Mouse (Mus musculus): ENCODE data around the gene Cpne5. TPM values are rescaled to one million over a fixed set of nuclear protein-coding genes. Genes with fewer than 3 reads are reported as not detected.
A peak's percentile ranks its signal among the peaks of the same experiment; 100 is the strongest.

The Cpne5 gene
- polyA plus RNA-seq, 1 experiment from 2014 or later: 5.5 TPM

DNA sequence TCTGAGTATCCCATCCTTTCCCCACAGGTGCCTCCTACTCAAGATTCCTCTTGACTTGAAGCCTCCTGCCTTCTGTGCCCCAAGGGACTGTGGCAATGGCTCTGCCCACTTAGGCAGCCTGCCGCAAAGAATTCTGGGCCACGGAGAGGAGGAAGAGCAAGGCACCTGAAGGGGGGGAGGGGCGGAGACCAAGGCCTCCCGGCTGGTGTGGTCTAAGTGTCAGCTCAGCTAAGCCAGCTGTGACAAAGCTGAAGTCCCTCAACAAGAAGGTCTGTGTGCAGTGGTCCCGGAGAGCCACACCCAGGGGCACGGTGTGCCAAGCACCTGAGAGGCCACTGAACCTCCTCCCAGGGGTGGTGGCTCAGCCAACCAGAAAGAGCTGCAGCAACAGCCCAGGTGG lies 70.6 kb downstream of the Cpne5 start:
- ATAC-seq (replicated peaks; ENCODE audit: low FRiP score) (no peak), DNase-seq (ENCODE audit: low spot score) (no peak)
- WGBS: 66% methylated on average over 6 of the region's 6 CpGs
- H3K27me3 ChIP-seq (ENCODE audit: control insufficient read depth, insufficient read depth, low read length): no peaks in the 10 kb centered on the region
- H3K27ac ChIP-seq (ENCODE audit: low read depth, low read length): no peak overlapping the region
- H3K9ac ChIP-seq (ENCODE audit: low read length): no peak overlapping the region
- no peaks in the 10 kb centered on the region for H3K9me3 ChIP-seq (ENCODE audit: control insufficient read depth, low read length)
- H3K4me3 ChIP-seq (ENCODE audit: low read depth, low read length): no peak overlapping the region
- no peak overlapping the region for H3K4me2 ChIP-seq (ENCODE audit: low read depth, low read length, severe bottlenecking)
- H3K4me1 ChIP-seq (replicated peaks; ENCODE audit: control insufficient read depth, insufficient read depth, low read length): peaks cover 11% of the 10 kb centered on the region
- H3K36me3 ChIP-seq (ENCODE audit: control insufficient read depth, insufficient read depth, low read length): no peaks in the 10 kb centered on the region

DNA sequence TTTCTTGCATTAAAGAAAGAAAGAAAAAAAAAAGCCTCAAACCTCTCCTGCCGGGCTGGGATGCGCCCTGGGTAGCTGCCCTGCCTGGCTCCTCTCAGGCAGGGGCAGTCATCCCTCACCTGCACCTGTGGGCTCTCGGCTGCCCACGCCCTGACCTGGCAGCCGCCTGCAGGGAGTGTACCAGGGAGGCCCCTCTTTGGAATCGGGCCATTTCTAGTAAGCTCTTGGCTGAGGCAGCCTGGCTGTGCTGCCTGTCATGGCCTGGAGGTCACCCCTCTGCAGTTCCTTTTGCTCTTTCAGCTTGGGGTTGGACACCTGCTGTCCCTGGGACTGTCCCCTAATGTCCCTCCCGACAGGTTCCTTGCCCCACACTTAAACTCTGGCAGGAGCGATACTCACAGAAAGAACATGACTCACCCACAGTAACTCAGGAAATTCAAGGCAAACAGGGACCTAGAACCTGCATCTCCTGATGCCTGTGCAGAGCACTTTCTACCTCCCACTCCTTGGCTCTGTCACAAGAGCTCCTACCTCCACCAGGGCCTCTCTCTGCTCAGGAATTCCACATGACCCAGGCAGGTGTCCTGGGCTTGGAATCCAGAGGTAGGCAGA lies 71.9 kb downstream of the Cpne5 start:
- DNase-seq (ENCODE audit: low spot score) (no peak), ATAC-seq (replicated peaks; ENCODE audit: low FRiP score) (no peak)
- Histone ChIP-seq H3K9ac (ENCODE audit: low read length) (peak overlapping the region; percentile 20; the same call in 1 of the 2 replicates), H3K4me3 (ENCODE audit: low read depth, low read length) (no peak overlapping the region), H3K4me2 (ENCODE audit: low read depth, low read length, severe bottlenecking) (no peak overlapping the region), H3K4me1 (replicated peaks; ENCODE audit: control insufficient read depth, insufficient read depth, low read length) (peaks cover 11% of the 10 kb centered on the region), H3K27me3 (ENCODE audit: control insufficient read depth, insufficient read depth, low read length) (no peaks in the 10 kb centered on the region), H3K36me3 (ENCODE audit: control insufficient read depth, insufficient read depth, low read length) (no peaks in the 10 kb centered on the region), H3K27ac (ENCODE audit: low read depth, low read length) (no peak overlapping the region; the same call in 1 of the 2 replicates), H3K9me3 (ENCODE audit: control insufficient read depth, low read length) (no peaks in the 10 kb centered on the region)
- WGBS: 41% methylated on average over 8 of the region's 8 CpGs

- DNase-seq (ENCODE audit: low spot score) (no peak), ATAC-seq (replicated peaks; ENCODE audit: low FRiP score) (no peak)
- Histone ChIP-seq H3K9me3 (ENCODE audit: control insufficient read depth, low read length) (no peaks in the 10 kb centered on the region), H3K9ac (ENCODE audit: low read length) (no peak overlapping the region), H3K27me3 (ENCODE audit: control insufficient read depth, insufficient read depth, low read length) (no peaks in the 10 kb centered on the region), H3K4me3 (ENCODE audit: low read depth, low read length) (no peak overlapping the region), H3K36me3 (ENCODE audit: control insufficient read depth, insufficient read depth, low read length) (no peaks in the 10 kb centered on the region), H3K4me1 (replicated peaks; ENCODE audit: control insufficient read depth, insufficient read depth, low read length) (peaks cover 11% of the 10 kb centered on the region), H3K4me2 (ENCODE audit: low read depth, low read length, severe bottlenecking) (no peak overlapping the region), H3K27ac (ENCODE audit: low read depth, low read length) (no peak overlapping the region)
- WGBS: 6% methylated on average over 6 of the region's 6 CpGs
Observed at GRCm38 (mm10) chr17:29165452-29165851, 72.5 kb downstream of the Cpne5 start.

- ATAC-seq (replicated peaks; ENCODE audit: low FRiP score): no peak
- Histone ChIP-seq H3K27ac (ENCODE audit: low read depth, low read length) (no peak overlapping the region), H3K9ac (ENCODE audit: low read length) (no peak overlapping the region), H3K4me2 (ENCODE audit: low read depth, low read length, severe bottlenecking) (no peak overlapping the region), H3K9me3 (ENCODE audit: control insufficient read depth, low read length) (no peaks in the 10 kb centered on the region), H3K4me1 (replicated peaks; ENCODE audit: control insufficient read depth, insufficient read depth, low read length) (peaks cover 11% of the 10 kb centered on the region), H3K27me3 (ENCODE audit: control insufficient read depth, insufficient read depth, low read length) (no peaks in the 10 kb centered on the region), H3K36me3 (ENCODE audit: control insufficient read depth, insufficient read depth, low read length) (no peaks in the 10 kb centered on the region), H3K4me3 (ENCODE audit: low read depth, low read length) (no peak overlapping the region)
- 18% methylated on average over 17 of the region's 17 CpGs for WGBS
- DNase-seq (ENCODE audit: low spot score): no peak
Observed at GRCm38 (mm10) chr17:29164469-29165111, 73.4 kb downstream of the Cpne5 start.

DNA sequence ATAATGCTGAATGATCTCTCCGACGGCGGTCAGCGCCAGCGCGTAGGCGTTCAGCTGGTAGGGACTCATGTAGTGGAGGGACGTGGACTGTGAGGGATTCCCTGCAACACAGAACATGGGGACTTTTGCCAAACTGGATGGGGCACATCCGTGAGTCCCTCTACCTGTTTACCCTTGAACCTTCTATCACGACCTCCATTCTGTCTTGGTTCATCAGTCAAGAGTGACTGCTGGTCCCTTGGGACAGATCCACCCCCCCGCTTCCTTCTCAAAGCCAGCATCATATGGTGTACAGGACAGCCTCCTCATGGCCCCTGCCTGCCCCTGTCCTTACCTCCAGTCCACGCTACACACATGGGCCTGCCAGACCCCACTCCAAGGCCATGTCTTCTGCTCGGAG lies 75.6 kb downstream of the Cpne5 start:
- ATAC-seq (replicated peaks; ENCODE audit: low FRiP score): no peak
- 95% methylated on average over 13 of the region's 13 CpGs for WGBS
- Histone ChIP-seq H3K36me3 (ENCODE audit: control insufficient read depth, insufficient read depth, low read length) (no peaks in the 10 kb centered on the region), H3K27me3 (ENCODE audit: control insufficient read depth, insufficient read depth, low read length) (no peaks in the 10 kb centered on the region), H3K9ac (ENCODE audit: low read length) (no peak overlapping the region), H3K4me3 (ENCODE audit: low read depth, low read length) (no peak overlapping the region), H3K27ac (ENCODE audit: low read depth, low read length) (no peak overlapping the region), H3K4me1 (replicated peaks; ENCODE audit: control insufficient read depth, insufficient read depth, low read length) (peaks cover 11% of the 10 kb centered on the region), H3K9me3 (ENCODE audit: control insufficient read depth, low read length) (no peaks in the 10 kb centered on the region), H3K4me2 (ENCODE audit: low read depth, low read length, severe bottlenecking) (no peak overlapping the region)
- no peak for DNase-seq (ENCODE audit: low spot score)

DNA sequence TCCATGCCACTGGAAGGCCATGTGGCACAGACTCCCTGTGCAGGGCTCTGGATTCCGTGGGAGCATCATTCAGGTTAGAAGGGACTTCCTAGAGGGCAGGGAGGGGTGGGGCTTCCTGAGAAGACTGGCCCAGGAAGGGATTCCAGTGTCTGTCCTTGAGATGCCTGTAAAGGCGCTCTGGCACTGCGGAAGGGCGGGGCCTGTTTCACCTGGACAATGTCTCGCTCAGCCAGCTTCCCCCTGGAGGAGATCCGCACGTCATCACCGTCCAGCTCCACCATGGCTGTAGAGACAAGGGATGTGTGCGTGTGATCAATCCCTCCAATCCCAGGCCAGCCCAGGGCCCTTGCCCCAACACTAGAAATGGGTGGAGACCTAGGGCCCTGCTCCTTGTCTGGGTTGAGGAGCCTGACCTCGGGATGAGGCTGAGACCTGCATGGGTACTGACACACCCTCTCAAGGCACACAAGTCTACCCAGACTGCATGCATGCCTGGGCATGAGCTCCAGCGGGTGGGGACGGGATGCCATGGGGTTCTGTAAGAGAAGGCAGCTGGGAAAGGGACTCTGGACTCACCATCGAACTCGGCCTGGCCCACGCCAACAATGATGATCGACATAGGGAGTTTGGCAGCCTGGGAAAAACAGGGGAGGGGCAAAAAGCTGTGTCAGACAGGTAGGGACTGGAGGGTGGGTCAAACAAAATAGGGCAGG lies 78.1 kb downstream of the Cpne5 start:
- H3K27me3 ChIP-seq (ENCODE audit: control insufficient read depth, insufficient read depth, low read length): no peaks in the 10 kb centered on the region
- DNase-seq (ENCODE audit: low spot score): no peak
- no peaks in the 10 kb centered on the region for H3K36me3 ChIP-seq (ENCODE audit: control insufficient read depth, insufficient read depth, low read length)
- H3K9ac ChIP-seq (ENCODE audit: low read length): no peak overlapping the region
- H3K9me3 ChIP-seq (ENCODE audit: control insufficient read depth, low read length): no peaks in the 10 kb centered on the region
- H3K4me3 ChIP-seq (ENCODE audit: low read depth, low read length): no peak overlapping the region
- H3K4me1 ChIP-seq (replicated peaks; ENCODE audit: control insufficient read depth, insufficient read depth, low read length): peaks cover 5% of the 10 kb centered on the region; the same call in 1 of the 2 replicates
- 85% methylated on average over 16 of the region's 16 CpGs for WGBS
- H3K27ac ChIP-seq (ENCODE audit: low read depth, low read length): no peak overlapping the region
- no peak for ATAC-seq (replicated peaks; ENCODE audit: low FRiP score)
- H3K4me2 ChIP-seq (ENCODE audit: low read depth, low read length, severe bottlenecking): no peak overlapping the region

GRCm38 (mm10) chr17:29159320-29159719 lies 78.6 kb downstream of the Cpne5 start:
- ATAC-seq (replicated peaks; ENCODE audit: low FRiP score) (no peak), DNase-seq (ENCODE audit: low spot score) (no peak)
- H3K9me3 ChIP-seq (ENCODE audit: control insufficient read depth, low read length): no peaks in the 10 kb centered on the region
- H3K27ac ChIP-seq (ENCODE audit: low read depth, low read length): no peak overlapping the region
- WGBS: 97% methylated on average over 5 of the region's 5 CpGs
- H3K4me1 ChIP-seq (replicated peaks; ENCODE audit: control insufficient read depth, insufficient read depth, low read length): peaks cover 2% of the 10 kb centered on the region; the same call in 1 of the 2 replicates
- no peak overlapping the region for H3K4me3 ChIP-seq (ENCODE audit: low read depth, low read length)
- H3K27me3 ChIP-seq (ENCODE audit: control insufficient read depth, insufficient read depth, low read length): no peaks in the 10 kb centered on the region
- H3K36me3 ChIP-seq (ENCODE audit: control insufficient read depth, insufficient read depth, low read length): no peaks in the 10 kb centered on the region
- no peak overlapping the region for H3K4me2 ChIP-seq (ENCODE audit: low read depth, low read length, severe bottlenecking)
- H3K9ac ChIP-seq (ENCODE audit: low read length): no peak overlapping the region

GRCm38 (mm10) chr17:29158899-29159298 lies 79.1 kb downstream of the Cpne5 start:
- peaks cover 2% of the 10 kb centered on the region; the same call in 1 of the 2 replicates for H3K4me1 ChIP-seq (replicated peaks; ENCODE audit: control insufficient read depth, insufficient read depth, low read length)
- no peak overlapping the region for H3K4me2 ChIP-seq (ENCODE audit: low read depth, low read length, severe bottlenecking)
- WGBS: 92% methylated on average over 15 of the region's 15 CpGs
- no peaks in the 10 kb centered on the region for H3K36me3 ChIP-seq (ENCODE audit: control insufficient read depth, insufficient read depth, low read length)
- ATAC-seq (replicated peaks; ENCODE audit: low FRiP score) (no peak), DNase-seq (ENCODE audit: low spot score) (no peak)
- no peaks in the 10 kb centered on the region for H3K9me3 ChIP-seq (ENCODE audit: control insufficient read depth, low read length)
- H3K4me3 ChIP-seq (ENCODE audit: low read depth, low read length): no peak overlapping the region
- H3K27ac ChIP-seq (ENCODE audit: low read depth, low read length): no peak overlapping the region
- no peaks in the 10 kb centered on the region for H3K27me3 ChIP-seq (ENCODE audit: control insufficient read depth, insufficient read depth, low read length)
- no peak overlapping the region for H3K9ac ChIP-seq (ENCODE audit: low read length)
